Mouse (Mus musculus): ENCODE measurements at regions not wholly inside any gene's neighbourhood (a gene's known extent, or its start where the extent isn't known, plus 50 kb on each side); places are given as distances from the start of the nearest gene placed in this dataset.

DNA sequence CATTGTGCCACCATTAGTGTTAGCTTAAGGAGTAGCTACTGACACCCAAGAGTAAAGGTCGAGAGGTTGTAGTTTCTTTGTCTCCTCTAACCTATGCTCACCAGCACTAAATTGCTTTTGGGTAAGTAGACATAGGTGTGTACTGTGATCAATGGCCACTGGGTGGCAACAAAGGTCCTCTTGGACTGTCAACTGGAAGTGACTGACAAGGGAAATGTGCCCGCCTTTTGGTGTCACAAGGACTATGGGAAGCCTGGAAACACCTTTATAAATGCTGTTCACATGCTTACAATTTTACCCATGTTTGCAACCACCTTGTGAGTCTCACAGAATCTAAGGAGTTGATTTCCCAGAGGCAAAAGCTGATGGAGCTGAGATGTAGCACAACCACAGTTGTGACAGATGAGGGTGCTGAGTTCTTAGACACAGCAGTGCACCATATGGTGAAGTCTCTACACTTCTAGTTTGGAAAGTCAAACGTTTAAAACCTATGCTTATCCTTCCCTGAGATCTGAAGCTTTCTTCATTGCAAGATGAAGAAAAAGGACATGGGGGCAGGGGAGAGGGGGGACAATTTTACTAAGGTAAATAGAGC is 303.2 kb upstream of the Camk1g start:
- DNase-seq: peak; percentile 59

GRCm38 (mm10) chr1:193672681-193673080 is 302.6 kb upstream of the Camk1g start:
- no peak for DNase-seq

- no peak for DNase-seq
Observed at GRCm38 (mm10) chr1:193671816-193672254, 301.7 kb upstream of the Camk1g start.

DNA sequence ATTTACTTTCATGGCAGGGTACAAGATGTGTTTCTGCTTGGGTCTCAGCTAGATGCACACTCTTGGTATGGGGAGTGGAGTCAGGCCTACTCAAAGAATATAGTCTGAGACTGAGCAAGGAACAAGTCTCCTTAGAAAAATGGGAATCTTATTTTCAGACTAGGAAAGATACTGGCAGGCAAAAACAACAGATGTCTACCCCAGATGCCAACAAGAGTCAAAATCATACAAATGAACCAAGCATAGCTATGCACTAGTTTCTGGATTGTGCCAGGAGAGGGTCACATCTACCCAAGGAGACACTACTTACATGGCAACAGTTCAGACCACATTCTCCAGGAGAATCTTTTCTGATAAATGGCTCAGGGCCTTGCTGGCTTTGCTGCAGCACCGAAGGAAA is 300.9 kb upstream of the Camk1g start:
- DNase-seq: no peak

DNA sequence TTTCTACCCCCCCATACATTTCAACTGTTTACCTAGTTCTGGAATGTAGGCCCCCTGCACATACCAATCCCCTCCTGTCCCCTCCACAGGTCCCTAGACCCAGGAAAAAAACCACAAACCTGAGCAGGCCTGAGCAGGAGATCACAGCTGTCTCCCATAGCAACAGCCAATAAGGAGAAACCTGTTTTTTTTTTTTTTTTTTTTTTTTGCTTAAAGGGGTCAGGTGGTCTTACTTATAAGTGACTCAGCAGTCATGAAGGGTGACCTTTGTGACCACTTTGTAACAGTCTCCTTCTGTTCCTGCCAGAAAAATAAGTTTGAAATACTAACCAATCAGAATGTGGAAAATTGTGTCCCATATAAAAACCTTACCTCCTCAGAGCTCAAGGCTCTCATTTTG is 299.9 kb upstream of the Camk1g start:
- DNase-seq: no peak

GRCm38 (mm10) chr1:193668841-193669240 is 298.7 kb upstream of the Camk1g start:
- DNase-seq: peak; percentile 57

DNA sequence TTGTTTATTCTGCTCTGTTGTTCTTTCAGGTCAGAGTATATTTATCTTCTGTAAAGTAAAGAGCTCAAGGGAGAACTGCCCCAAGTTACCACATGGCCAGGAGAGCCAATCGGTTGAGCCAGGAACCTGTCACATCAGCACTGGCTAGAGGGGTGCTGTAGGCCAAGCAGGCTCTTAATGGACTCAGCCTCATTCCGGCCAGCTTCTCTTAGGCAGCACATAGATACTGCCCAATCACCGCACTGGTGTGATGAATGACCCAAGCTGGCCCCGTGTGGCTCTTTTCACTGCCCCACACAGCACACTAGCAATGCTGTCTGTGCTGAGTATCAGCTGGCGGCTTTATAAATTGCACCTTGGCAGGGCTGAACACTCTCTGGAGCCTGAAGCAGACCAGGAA is 295.8 kb upstream of the Camk1g start:
- no peak for DNase-seq

DNA sequence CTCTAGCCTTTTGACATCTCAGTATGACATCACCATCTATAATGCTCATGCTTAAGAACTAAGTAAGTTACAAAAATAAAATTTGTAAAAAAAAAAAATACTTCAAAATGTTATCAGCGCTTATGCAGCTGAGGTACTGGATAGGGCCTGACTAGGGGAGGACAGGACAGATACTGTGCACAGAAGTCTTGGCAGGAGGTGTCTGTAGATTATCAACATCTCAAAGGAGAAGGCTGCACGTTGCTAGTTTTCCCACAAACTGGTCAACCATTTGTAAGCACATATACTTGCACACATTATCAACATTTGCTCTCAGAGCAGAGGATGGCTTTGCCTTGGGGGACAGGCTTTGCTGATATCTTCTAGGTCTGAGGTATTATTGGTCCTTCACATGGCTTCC is 294.5 kb upstream of the Camk1g start:
- DNase-seq: no peak

GRCm38 (mm10) chr1:193663587-193663986 is 293.5 kb upstream of the Camk1g start:
- no peak for DNase-seq

GRCm38 (mm10) chr1:193662166-193662890 is 292.2 kb upstream of the Camk1g start:
- no peak for DNase-seq

GRCm38 (mm10) chr1:193661377-193661776 is 291.3 kb upstream of the Camk1g start:
- DNase-seq: no peak

GRCm38 (mm10) chr1:193655076-193655677 is 285.1 kb upstream of the Camk1g start:
- no peak for DNase-seq

DNA sequence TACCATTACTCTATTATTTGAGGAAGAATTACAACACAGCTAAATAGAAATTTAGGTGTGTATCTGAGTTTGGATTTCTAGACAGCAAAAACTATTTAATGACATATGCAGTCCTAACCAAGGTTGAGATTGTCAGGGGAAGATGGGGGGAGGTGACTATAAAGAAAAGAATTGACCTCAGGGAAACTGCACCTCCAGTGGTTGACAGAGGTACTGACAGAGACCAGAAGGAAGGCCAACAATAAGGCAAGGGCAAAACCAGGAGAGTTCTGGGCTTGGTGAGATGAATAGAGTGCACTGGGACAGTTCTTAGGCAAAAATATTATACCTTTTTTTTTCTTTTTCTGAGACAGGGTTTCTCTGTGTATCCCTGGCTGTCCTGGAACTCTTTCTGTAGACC is 280.2 kb upstream of the Camk1g start:
- no peak for DNase-seq

GRCm38 (mm10) chr1:193649400-193649799 is 279.3 kb upstream of the Camk1g start:
- no peak for DNase-seq

DNA sequence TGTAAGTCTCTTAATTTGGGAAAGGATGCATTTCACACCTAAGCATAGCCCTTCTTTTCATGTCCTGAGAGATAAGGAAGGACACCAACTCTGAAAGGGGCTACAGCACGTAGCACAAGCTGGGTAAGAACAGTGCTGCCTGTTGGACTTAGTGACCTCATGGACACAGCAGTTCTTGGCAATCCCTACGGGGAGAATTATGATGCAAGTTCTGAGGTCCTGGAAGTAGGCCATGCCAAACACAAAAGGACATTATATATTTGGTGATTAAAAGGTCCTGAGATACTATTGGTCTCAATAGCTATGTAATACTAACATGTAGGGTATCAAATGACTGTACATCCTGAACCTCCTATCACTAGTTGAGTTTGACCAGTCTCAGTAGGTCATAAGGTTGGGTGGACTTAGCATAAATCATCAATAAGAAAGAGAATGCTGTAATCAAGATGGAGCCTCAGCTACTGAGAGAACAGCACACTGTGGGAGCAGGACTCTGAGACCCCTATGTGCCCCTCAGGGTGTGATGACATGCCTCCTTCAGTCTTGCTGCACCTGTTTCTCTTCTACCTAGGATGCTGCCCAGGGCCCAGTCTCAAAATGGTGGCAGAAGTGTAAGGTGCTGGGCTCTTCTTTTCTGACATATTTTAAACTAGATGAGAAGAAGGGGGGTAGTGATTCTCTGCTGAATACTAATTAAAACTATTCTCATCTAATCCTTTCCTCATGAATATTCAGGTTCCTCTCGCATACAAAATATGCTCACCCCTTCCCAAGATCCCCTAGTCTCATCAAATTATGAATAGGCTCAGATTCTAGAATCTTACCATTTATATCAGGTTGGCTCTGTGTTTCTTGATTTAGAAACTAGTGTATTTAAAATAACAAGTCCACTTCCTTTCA is 277.5 kb upstream of the Camk1g start:
- DNase-seq: no peak

- no peak for DNase-seq
Observed at GRCm38 (mm10) chr1:193644506-193644905, 274.4 kb upstream of the Camk1g start.

- no peak for DNase-seq
Observed at GRCm38 (mm10) chr1:193636451-193636850, 266.4 kb upstream of the Camk1g start.

GRCm38 (mm10) chr1:193632115-193632514 is 262.0 kb upstream of the Camk1g start:
- no peak for DNase-seq

GRCm38 (mm10) chr1:193629887-193630286 is 259.8 kb upstream of the Camk1g start:
- no peak for DNase-seq

- no peak for DNase-seq
Observed at GRCm38 (mm10) chr1:193626924-193627849, 257.1 kb upstream of the Camk1g start.

DNA sequence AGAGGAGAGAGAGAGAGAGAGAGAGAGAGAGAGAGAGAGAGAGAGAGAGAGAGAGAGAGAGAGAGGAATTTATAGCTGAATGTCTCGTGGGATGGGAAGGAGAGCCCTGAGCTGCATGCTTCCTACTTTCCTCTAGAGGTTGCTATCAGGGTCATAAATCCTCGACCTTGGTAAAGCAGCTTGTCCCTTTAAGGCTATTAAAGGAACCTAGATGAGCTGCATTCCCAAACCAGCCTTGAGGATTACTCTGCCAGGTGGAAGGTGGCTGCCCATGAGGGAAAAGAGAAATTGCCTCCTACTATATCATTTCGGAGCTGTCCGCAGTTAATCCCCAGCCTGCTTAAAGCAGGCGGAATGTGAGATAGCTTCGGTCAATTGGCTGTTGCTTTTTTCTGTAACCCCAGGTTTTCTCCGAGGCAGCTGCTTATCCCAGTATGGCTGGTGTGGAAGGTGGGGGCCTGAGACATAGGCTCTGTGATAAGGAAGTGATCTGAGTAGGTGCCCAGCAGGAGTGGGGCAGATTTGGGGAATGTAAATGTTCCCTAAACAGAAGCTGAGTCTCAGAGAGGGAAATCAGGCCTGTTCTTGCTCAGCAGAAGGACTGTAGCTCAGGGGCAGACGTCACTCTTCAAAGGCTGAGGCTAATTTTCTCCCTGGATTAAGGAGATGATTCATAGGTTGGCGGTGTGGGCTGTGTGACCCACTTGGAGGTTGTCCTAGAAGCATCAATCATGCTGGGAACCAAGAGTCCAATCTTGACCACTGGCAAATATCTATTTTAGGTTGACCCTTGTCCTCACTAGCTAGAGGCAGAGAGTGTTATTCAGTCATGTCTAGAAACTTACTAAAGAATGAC is 255.2 kb upstream of the Camk1g start:
- peak; percentile 12 for DNase-seq

Data from kidney, postnatal 14 days (tissue).